Mouse (Mus musculus) embryonic facial prominence, embryonic 15.5 days (tissue): Measurements from ENCODE around the gene Dlx6. TPM values are rescaled to one million over a fixed set of nuclear protein-coding genes. Genes with fewer than 3 reads are reported as not detected.
A peak's percentile ranks its signal among the peaks of the same experiment; 100 is the strongest.

ENCODE experiments used
- ATAC-seq: fragments of 200-750 bp; cut with Nextera tagmentation; 2 replicates; pipeline ENCODE4 v1.8.0; 2017; ENCODE audit warnings: low read depth, moderate TSS enrichment; ENCODE audit not compliant: insufficient number of reproducible peaks, low FRiP score, low TSS enrichment
- H3K27ac ChIP-seq: fragments of 300-500 bp; sonication (generic); replicated peaks from 2 replicates; pipeline ENCODE4 v1.5.1; 2015; ENCODE audit warnings: mild to moderate bottlenecking, inconsistent platforms
- H3K27me3 ChIP-seq: fragments of 300-500 bp; sonication (generic); 2 replicates; pipeline ENCODE4 v1.6.1; 2015; ENCODE audit warnings: inconsistent platforms
- H3K36me3 ChIP-seq: fragments of 300-500 bp; sonication (generic); 2 replicates; pipeline ENCODE4 v1.6.1; 2015; ENCODE audit warnings: mild to moderate bottlenecking, inconsistent platforms
- H3K4me1 ChIP-seq: fragments of 300-500 bp; sonication (generic); 2 replicates; pipeline ENCODE4 v1.6.1; 2015; ENCODE audit warnings: inconsistent platforms
- H3K4me2 ChIP-seq: fragments of 300-500 bp; sonication (generic); replicated peaks from 2 replicates; pipeline ENCODE4 v1.6.1; 2015; ENCODE audit warnings: mild to moderate bottlenecking, inconsistent platforms
- H3K4me3 ChIP-seq: fragments of 300-500 bp; sonication (generic); replicated peaks from 2 replicates; pipeline ENCODE4 v1.5.1; 2015; ENCODE audit warnings: mild to moderate bottlenecking, inconsistent platforms
- H3K9ac ChIP-seq: fragments of 300-500 bp; sonication (generic); 2 replicates; pipeline ENCODE4 v1.6.1; 2015; ENCODE audit warnings: inconsistent platforms
- H3K9me3 ChIP-seq: fragments of 300-500 bp; sonication (generic); replicated peaks from 2 replicates; pipeline ENCODE4 v1.6.1; 2016; ENCODE audit warnings: inconsistent platforms
- WGBS: fragments of 180-500 bp; shearing (Covaris S2); methylation state at CpG from one replicate; pipeline ENCODE4 v1.1.7; 2015; 5-methylcytosine and 5-hydroxymethylcytosine counted together
- polyA plus RNA-seq: library from polyadenylated mRNA; unstranded; fragments of >200 nt; fragmentation: Nextera tagmentation; extraction: Ambion mirVana; gene quantifications from 2 replicates; pipeline ENCODE4 v1.2.1, GENCODE M21; 2015

Gene Dlx6
- polyA plus RNA-seq, 1 experiment from 2014 or later, result 2.7 TPM

DNA sequence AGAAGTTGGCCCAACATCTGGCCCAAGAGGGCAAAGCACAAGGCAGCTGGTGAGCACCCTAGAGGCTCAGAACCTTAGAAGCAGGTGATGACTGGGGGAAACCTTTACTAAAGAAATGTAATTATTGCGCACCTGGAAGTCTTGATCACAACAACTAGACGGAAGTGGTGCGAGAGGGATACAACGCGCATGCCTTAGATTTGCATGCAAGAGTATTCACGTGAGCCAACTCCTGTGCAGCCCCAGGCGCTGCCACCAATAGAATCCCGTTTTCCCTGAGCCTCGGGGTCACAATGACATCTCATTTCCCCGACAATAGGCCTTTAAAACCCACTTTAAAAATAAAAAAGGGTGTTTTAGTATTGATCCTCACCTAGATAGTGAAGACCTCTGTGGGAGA is 12.0 kb upstream of the Dlx6 start:
- Histone ChIP-seq H3K9ac (no peak overlapping the region), H3K4me3 (no peak overlapping the region), H3K4me1 (peaks cover 13% of the 10 kb centered on the region), H3K27me3 (peaks cover 82% of the 10 kb centered on the region), H3K36me3 (no peaks in the 10 kb centered on the region), H3K27ac (no peak overlapping the region), H3K4me2 (no peak overlapping the region), H3K9me3 (no peaks in the 10 kb centered on the region)
- no peak for ATAC-seq
- 16% methylated on average over 10 of the region's 10 CpGs for WGBS

DNA sequence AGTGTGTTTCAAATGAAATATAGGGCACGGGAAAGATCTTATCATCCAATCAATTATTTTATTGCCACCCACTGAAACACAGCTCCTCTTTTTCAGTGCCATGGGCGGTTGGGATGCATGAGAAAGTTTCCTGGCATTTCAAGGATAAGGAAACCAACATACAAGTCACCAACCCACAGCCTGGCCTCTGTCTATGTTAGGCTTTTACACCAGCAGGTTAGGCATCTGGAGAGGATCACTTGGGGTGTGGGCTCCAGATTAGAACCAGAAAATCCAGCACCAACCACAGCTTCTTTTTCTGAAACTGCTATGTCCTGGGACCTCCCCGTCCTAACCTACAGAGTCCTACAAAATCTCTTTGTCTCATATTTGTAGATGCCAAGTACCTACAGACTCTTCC is 10.2 kb upstream of the Dlx6 start:
- Histone ChIP-seq H3K4me1 (peaks cover 16% of the 10 kb centered on the region), H3K4me3 (no peak overlapping the region), H3K9ac (no peak overlapping the region), H3K27ac (no peak overlapping the region), H3K36me3 (no peaks in the 10 kb centered on the region), H3K4me2 (no peak overlapping the region), H3K27me3 (peaks cover 87% of the 10 kb centered on the region), H3K9me3 (no peaks in the 10 kb centered on the region)
- no peak for ATAC-seq
- WGBS, result 60% methylated on average over 3 of the region's 3 CpGs

DNA sequence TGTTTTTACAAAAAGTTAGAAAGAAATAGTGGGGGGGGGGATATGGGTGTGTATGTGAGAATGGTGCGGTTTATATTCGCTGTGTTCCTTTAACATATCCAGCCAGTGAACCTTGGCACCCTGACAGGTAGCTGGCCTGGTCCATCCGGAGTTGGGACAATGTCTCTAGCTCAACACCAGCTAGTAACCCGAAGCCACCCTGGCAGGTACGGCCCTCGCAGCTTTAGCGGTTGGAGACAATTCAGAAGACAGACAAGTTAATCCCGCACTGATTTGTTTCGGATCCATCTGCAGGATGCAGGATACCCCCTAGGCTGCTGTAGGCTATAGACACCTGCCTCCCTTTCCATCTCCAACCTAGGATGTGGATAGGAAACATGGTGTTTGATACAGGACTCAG is 9.0 kb upstream of the Dlx6 start:
- H3K36me3 ChIP-seq, result no peaks in the 10 kb centered on the region
- H3K4me2 ChIP-seq, result no peak overlapping the region
- H3K27me3 ChIP-seq, result peaks cover 88% of the 10 kb centered on the region
- no peak for ATAC-seq
- H3K9ac ChIP-seq, result no peak overlapping the region
- H3K4me3 ChIP-seq, result no peak overlapping the region
- 7% methylated on average over 9 of the region's 9 CpGs for WGBS
- H3K27ac ChIP-seq, result no peak overlapping the region
- no peaks in the 10 kb centered on the region for H3K9me3 ChIP-seq
- H3K4me1 ChIP-seq, result peaks cover 16% of the 10 kb centered on the region

DNA sequence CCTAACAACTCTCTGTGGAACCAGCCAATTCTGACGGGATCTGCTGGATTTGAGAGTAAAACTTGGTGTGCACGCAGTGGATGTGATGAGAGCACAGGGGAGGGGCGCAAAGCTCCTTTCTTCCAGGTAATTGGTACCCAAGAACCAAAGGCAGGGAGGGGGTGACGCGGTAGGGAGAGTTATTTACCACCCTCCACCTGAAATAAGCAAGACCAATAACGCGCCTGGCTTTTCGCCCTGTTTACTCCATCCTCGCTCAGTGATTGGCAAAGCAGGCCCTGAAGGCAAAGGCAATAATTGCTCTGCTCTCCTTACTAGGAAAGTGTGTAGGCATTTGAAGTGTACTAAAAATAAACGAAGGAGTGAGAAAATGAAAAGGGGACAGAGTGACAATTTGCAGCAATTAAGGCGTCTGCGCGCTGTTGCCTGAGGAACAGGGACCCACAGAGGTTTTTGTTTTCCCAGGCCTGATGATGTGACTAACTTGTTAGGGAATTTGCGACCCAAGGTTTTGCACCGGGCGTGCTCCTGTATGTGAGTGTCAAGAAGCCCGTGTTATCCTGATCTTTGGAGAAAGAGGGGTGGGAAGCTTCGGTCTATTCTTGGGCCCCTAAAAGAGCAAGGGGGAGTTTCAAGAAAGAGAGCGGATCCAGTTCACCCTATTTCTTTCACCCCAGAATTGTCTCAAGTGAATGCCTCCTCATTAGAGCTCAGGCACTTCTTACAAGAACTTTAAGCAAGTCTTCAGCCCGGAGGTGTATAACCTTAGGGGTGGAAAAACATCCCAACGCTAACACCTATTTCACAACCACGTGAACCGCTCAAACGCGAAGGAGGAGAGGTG is 8.0 kb upstream of the Dlx6 start:
- H3K27me3 ChIP-seq, result peaks cover 92% of the 10 kb centered on the region
- peak overlapping the region; percentile 33; the same call in 1 of the 2 replicates for H3K4me2 ChIP-seq
- peaks cover 23% of the 10 kb centered on the region for H3K4me1 ChIP-seq
- H3K9ac ChIP-seq, result no peak overlapping the region
- H3K36me3 ChIP-seq, result no peaks in the 10 kb centered on the region
- 5% methylated on average over 25 of the region's 25 CpGs for WGBS
- ATAC-seq, result peak; percentile 25; the same call in 1 of the 2 replicates
- H3K9me3 ChIP-seq, result no peaks in the 10 kb centered on the region
- no peak overlapping the region for H3K27ac ChIP-seq
- no peak overlapping the region for H3K4me3 ChIP-seq

DNA sequence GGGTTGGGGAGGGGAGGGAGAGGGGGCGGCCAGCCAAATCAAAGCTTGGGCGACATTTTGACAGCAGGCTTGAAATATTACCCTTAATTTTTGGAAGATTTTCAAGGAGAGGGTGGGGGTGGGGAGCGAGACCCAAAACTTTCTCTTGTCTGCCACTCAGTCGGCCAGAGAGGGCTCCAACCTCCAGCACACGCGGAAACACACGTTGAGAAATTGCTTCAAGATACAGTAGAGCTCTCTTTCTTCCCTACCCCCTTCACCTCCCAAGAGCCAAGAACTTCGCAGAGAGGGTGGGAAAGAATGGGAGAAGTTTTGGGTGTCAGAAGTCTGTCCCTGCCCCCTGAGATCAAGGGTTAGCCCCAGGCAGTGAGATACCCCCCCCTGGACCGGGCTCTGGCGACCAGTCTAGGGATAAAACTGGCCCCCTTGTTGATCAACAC is 7.4 kb upstream of the Dlx6 start:
- Histone ChIP-seq H3K9me3 (no peaks in the 10 kb centered on the region), H3K4me3 (0 out of 2 replicates have a peak overlapping the region, but pooled peaks have one; percentile 5), H3K4me1 (peaks cover 27% of the 10 kb centered on the region), H3K27me3 (peaks cover 91% of the 10 kb centered on the region), H3K36me3 (no peaks in the 10 kb centered on the region), H3K4me2 (peak overlapping the region; percentile 33), H3K9ac (no peak overlapping the region), H3K27ac (no peak overlapping the region)
- WGBS, result 5% methylated on average over 10 of the region's 10 CpGs
- ATAC-seq, result no peak

DNA sequence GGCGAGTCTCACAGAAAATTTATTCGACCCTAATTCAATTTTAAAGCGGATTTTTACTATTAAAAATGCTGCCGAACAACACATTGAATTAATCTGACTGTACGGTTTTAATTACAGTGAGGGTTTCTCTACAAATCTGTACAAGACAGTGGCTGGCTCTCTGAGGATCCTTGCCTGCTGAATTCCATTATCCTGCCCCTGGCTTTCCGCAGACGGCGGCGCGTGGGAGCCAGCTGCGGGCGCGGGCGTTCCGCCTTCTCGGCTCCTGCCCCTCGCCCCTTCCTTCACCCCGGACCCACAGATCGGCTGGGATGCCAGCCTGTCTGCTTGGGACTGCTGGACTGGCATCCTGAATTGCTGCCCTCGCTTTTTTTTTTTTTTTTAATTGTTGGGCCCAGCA is 6.8 kb upstream of the Dlx6 start:
- H3K4me1 ChIP-seq, result peaks cover 28% of the 10 kb centered on the region
- no peak overlapping the region for H3K27ac ChIP-seq
- ATAC-seq, result peak; percentile 25; the same call in 1 of the 2 replicates
- H3K9ac ChIP-seq, result no peak overlapping the region
- no peaks in the 10 kb centered on the region for H3K36me3 ChIP-seq
- H3K4me3 ChIP-seq, result 0 out of 2 replicates have a peak overlapping the region, but pooled peaks have one; percentile 5
- no peaks in the 10 kb centered on the region for H3K9me3 ChIP-seq
- H3K27me3 ChIP-seq, result peaks cover 90% of the 10 kb centered on the region
- H3K4me2 ChIP-seq, result peak overlapping the region; percentile 33
- WGBS, result under 1% methylated on average over 20 of the region's 20 CpGs

DNA sequence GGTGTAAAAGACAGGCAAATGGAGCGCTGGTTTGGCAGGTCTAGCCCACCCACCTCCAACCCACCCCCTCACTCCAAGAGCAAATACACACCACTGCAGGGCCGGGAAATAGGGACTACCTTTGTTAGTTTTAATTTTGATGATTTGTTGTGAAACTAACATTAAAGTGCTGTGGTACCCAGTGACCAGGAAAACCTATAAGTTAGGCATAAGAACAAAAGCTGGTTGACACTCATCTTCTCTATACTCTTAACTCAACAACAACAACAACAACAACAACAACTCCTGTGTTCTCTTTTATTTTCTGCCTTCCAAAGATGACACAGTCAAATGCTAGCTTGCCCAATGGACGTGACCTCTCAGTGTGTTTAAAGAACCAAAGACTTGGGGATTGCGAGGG is 6.3 kb upstream of the Dlx6 start:
- Histone ChIP-seq H3K27ac (no peak overlapping the region), H3K4me1 (peaks cover 28% of the 10 kb centered on the region), H3K9ac (no peak overlapping the region), H3K9me3 (no peaks in the 10 kb centered on the region), H3K27me3 (peaks cover 86% of the 10 kb centered on the region), H3K4me2 (peak overlapping the region; percentile 33; the same call in 1 of the 2 replicates), H3K36me3 (no peaks in the 10 kb centered on the region), H3K4me3 (no peak overlapping the region)
- ATAC-seq, result no peak
- WGBS, result 15% methylated on average over 4 of the region's 4 CpGs

DNA sequence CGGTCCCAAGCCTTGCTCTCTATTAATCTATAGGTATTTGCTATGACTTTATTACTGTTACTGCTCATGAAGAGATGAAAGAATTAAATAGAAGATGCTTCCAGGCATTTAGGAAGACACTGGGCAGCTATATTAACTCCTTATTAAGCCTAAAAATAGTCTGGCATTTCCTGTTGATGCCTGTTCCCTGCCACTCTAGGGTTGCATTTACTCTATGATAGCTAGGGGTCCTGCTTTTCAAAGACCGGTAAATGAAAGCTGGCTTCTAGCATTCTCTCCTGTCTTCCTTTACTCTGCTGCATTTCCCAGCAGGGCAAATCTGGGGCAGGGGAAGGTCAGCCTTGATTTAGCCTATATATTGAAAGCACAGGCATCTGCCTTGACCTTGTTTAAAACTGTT is 5.4 kb upstream of the Dlx6 start:
- 41% methylated on average over 2 of the region's 2 CpGs for WGBS
- Histone ChIP-seq H3K36me3 (no peaks in the 10 kb centered on the region), H3K27me3 (peaks cover 85% of the 10 kb centered on the region), H3K27ac (no peak overlapping the region), H3K9me3 (no peaks in the 10 kb centered on the region), H3K4me2 (no peak overlapping the region), H3K4me1 (peaks cover 35% of the 10 kb centered on the region), H3K4me3 (no peak overlapping the region), H3K9ac (no peak overlapping the region)
- ATAC-seq, result no peak

DNA sequence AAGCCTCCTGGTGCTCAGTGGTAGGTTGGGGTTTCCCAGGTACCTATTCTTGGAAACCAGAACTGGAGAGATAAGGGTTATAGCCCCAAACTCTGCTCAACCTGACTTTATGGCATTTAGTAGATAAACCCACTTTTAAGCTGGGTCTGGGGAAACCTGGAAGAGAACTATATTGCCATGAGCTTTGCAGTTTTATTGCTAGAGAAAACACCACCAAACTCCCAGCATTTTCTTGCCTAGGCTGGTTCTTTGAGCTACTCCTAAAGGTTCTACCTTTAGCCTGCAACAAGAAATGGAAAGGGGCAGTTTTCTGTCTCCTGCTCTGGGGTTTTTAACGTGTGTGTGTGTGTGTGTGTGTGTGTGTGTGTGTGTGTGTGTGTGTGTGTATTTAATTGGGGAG is 4.6 kb upstream of the Dlx6 start:
- H3K9me3 ChIP-seq, result no peaks in the 10 kb centered on the region
- peaks cover 85% of the 10 kb centered on the region for H3K27me3 ChIP-seq
- H3K9ac ChIP-seq, result no peak overlapping the region
- no peak overlapping the region for H3K4me2 ChIP-seq
- ATAC-seq, result no peak
- no peak overlapping the region for H3K4me3 ChIP-seq
- no peaks in the 10 kb centered on the region for H3K36me3 ChIP-seq
- no peak overlapping the region for H3K27ac ChIP-seq
- peaks cover 43% of the 10 kb centered on the region for H3K4me1 ChIP-seq
- 7% methylated on average over 1 of the region's 1 CpGs for WGBS

DNA sequence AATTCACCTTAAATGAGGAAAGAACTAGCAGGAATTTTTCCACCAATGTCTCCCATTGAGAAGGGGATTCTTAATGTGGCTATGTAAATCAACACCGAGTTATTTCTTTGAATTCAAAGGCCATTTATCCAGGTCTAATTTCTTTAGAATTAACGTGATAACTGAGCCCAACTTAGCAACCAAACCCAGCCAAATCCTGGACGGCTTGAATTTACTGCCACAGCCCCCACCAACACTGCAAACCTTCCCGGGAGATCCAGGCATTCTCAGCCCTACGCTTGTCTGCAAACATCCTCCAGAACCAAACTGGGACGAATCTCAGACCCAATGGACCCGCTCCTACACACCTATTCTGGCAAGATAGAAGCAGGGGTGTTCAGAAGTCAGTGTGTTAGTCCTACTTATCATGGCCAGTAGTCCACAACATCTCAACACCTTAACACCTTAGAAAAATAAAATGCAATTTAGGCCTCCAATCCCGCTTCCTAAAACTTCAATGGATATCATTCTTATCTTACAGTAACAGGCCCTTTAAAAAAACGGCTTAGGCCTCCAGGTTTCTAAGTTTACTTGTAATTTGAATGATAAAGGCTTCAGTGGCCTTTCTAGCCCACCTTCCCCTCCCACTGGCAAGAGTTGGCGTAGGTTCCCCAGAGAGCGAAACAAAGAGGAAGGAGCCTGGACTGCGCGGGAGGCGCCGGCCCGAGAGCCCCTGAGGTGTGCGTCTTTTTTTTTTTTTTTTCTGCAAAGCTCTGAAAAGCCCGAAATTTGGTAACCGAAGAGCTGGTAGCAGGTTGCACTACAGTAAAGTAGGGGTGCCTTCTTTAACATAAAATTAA is 3.8 kb upstream of the Dlx6 start:
- H3K36me3 ChIP-seq, result no peaks in the 10 kb centered on the region
- no peaks in the 10 kb centered on the region for H3K9me3 ChIP-seq
- no peak for ATAC-seq
- peak overlapping the region; percentile 30 for H3K4me3 ChIP-seq
- 8% methylated on average over 19 of the region's 19 CpGs for WGBS
- H3K27ac ChIP-seq, result no peak overlapping the region
- H3K9ac ChIP-seq, result no peak overlapping the region
- H3K27me3 ChIP-seq, result peaks cover 89% of the 10 kb centered on the region
- H3K4me1 ChIP-seq, result peaks cover 49% of the 10 kb centered on the region
- peak overlapping the region; percentile 39; the same call in 1 of the 2 replicates for H3K4me2 ChIP-seq

DNA sequence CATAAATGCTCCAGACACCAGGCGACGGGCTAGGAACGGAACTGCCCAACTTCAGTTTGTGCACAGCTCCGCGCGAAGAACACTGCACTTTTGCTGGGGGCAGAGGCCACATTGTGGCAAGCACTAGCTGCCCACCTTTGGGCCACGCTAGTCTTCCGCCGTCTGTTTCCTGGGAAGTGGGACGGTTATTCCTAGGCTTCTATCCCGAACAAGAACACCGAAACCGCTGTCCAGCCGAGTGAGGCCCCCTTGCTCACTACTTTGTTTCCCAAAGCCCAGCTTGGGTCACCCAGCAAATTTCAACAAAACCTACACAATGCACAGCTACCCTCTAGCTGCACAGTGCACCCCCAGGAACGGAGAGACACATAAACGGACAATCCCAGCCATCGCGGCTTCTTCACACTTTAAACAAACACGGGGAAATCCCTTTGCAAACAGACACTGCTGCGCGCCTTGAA is 3.2 kb upstream of the Dlx6 start:
- no peak for ATAC-seq
- WGBS, result 3% methylated on average over 21 of the region's 21 CpGs
- peak overlapping the region; percentile 3; the same call in 1 of the 2 replicates for H3K27ac ChIP-seq
- no peaks in the 10 kb centered on the region for H3K36me3 ChIP-seq
- peaks cover 89% of the 10 kb centered on the region for H3K27me3 ChIP-seq
- no peak overlapping the region for H3K9ac ChIP-seq
- peaks cover 49% of the 10 kb centered on the region for H3K4me1 ChIP-seq
- H3K4me3 ChIP-seq, result peak overlapping the region; percentile 30
- H3K9me3 ChIP-seq, result no peaks in the 10 kb centered on the region
- H3K4me2 ChIP-seq, result peak overlapping the region; percentile 39
